Mouse (Mus musculus) gastrocnemius, postnatal 36 days (tissue): ENCODE data around the gene Krt87. TPM values are rescaled to one million over a fixed set of nuclear protein-coding genes. Genes with fewer than 3 reads are reported as not detected.
A peak's percentile ranks its signal among the peaks of the same experiment; 100 is the strongest.

Source experiments
- DNase-seq, 2 experiments: peaks; one replicate each; pipeline ENCODE4 v3.0.0; 2022
- intact Hi-C: fragments of 180-260 bp; cut with DNase I; formaldehyde crosslinking; loops from one replicate; pipeline ENCODE4 v1.15.1; 2025
- total RNA-seq, 2 experiments: library from RNA; stranded (reverse); gene quantifications; 2 replicates each; pipeline ENCODE4 v1.2.3; 2021

Krt87 gene
- total RNA-seq, 2 experiments from 2014 or later, result not detected

- intact Hi-C loops, result no loop called here
- DNase-seq, result no peak
These were observed 17.7 kb downstream of the Krt87 start for GRCm38 (mm10) chr15:101420903-101421302.

DNA sequence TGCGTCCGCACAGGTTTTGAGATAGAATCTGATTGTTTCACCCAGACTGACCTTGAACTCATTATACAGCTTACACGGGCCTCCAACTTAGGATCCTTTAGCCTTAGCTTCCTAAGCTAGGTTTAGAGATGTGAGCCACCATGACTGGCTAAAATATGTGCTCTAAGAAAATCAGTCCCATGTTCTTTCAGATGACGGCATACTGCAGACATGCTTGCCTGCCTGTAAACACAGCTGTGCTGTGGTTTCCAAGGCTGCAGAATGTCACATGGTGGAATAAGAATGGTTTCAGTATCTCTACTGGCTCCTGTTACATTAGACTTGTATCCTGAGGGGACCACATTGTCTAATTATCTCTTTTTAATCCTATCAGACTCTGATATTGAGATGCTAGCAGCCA lies 19.7 kb downstream of the Krt87 start:
- intact Hi-C loops, result no loop called here
- no peak for DNase-seq

- no peak for DNase-seq
- intact Hi-C loops, result no loop called here
These were observed 23.6 kb downstream of the Krt87 start for GRCm38 (mm10) chr15:101414807-101415565.

DNA sequence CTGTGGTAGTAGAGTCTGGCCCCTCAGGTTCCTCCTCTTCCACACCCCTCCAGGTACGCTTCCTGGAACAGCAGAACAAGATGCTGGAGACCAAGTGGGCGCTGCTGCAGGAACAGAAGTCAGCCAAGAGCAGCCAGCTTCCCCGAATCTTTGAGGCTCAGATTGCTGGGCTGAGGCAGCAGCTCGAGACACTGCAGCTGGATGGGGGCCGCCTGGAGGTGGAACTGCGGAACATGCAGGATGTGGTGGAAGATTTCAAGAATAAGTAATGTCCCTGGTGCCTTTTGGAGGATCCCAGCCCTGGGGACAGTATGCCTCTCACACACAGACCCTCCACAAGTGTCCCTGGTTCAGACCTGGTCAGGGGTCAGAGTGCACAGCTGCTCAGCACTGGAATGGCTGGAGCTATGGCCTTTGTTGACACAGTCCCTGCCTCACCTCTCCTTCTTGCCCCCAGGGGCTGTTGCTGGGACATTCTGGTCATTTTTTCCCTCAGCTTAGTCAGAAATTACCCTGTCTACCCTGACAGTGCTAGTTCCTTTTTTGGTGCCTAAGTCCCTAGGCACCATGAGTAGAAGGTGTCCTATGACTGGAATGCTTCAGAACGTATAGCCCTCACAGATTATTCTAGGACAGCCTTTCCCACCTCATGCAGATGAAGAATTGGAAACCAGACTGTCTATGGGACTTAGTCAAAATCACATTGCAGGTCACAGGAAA lies 24.5 kb downstream of the Krt87 start:
- intact Hi-C loops, result no loop called here
- DNase-seq, result no peak

DNA sequence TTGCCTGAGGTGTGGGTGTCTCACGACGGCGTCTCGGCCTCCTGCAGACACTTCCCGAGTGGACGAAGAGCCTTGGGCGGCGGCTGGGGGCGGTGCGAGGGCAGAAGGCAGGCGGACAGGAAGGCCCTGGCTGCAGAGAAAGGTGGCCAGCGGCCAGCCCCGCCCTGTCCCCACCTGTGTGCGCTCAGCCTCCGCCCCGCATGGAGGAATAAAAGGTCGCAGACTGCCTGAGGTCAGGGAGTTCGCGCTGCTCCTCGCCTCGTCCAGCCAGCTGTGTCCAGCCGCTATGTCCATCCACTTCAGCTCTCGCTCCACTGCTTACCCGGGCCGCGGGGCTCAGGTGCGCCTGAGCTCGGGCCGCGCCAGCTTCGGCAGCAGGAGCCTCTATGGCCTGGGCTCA lies 26.4 kb downstream of the Krt87 start:
- no peak for DNase-seq
- intact Hi-C loops, result no loop called here

DNA sequence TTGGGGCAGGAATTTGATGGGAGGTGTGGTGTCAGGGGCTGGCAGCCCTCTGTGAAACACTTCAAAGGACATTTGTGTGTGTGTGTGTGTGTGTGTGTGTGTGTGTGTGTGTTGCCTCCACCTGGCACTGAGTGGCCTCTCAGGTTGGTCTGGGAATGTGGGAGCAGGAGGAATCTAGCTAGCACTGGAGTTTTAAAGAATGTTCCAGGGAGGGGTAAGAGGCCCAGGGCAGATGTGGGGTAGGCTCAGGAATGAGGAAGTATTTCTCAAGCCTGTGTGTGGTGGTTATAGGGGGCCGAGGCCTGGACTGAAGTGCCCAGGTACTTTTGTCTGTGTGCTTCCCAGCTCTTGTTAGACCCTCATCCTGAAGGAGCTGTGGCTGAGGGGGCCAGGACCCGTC lies 27.8 kb downstream of the Krt87 start, which contains the start of gene Krt7:
Gene Krt7, plus strand, starts transcription at position 269 of the 400 bp plus-strand sequence.
- DNase-seq, result no peak
- intact Hi-C loops, result no loop called here

GRCm38 (mm10) chr15:101398269-101398668 lies 40.3 kb downstream of the Krt87 start:
- no peak for DNase-seq
- intact Hi-C loops, result no loop called here

DNA sequence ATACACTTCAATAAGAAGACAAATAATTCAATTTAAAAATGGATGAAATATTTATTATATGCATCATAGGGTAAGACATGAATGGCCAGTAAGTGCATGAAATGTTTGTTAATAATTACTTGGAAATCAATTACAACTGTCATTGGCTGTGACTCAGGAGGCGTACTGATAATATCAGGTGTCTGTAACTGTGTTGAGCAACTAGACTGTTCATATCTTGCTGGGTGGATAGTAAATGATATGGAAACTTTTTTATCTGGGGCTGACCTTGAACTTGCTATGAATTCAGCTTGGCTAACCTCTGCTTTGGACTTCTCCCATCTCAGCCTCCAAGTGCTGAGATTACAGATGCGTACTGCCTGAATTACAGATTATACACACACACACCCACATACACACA lies 40.9 kb downstream of the Krt87 start:
- intact Hi-C loops, result no loop called here

GRCm38 (mm10) chr15:101396921-101397320 lies 41.7 kb downstream of the Krt87 start:
- intact Hi-C loops, result no loop called here
- DNase-seq, result no peak

More for the DNA sequence above, 40.9 kb downstream of the Krt87 start:
- DNase-seq, result no peak

- intact Hi-C loops, result no loop called here
- no peak for DNase-seq
These were observed 42.1 kb downstream of the Krt87 start for GRCm38 (mm10) chr15:101396466-101396865.

GRCm38 (mm10) chr15:101394908-101395307 lies 43.7 kb downstream of the Krt87 start:
- DNase-seq, result no peak
- intact Hi-C loops, result no loop called here

DNA sequence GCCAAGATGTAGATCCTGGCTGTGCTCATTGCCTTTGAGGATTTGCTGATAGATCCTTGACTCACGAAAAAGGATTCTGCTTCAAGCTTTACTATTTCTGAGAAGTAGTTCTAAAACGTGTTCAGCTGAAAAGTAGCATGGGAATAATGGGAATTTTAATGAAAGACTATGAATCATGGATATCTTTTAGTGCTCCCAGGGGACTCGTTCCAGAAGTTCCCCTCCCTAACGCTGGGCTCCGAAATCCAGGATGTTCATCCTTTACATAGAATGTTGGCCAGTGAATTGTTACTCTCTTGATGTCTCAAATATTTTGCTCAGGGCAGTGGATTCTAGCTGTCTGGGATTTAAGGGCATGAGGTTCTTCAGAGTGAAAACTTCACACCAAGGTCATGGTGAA lies 46.4 kb downstream of the Krt87 start:
- no peak for DNase-seq
- intact Hi-C loops, result no loop called here

DNA sequence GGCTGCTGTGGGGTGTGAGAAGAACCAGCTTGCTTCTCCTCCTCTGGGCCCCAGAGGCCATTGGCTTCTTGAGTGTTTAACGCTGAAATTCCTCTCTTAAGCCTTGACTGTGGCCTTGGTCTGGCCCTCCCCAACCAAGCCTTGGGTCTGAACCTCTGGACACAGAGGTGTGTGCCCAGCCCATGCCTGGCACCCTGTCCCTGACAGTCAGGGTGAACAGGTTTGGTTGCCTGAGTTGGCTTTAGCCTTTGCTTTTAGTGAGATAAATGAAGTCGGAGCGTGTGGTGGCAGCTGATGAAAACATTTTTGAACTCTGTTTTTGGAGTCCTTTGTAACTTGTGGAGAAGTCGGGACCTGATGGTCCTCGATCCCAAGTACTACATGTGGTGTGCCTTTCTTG lies 48.4 kb downstream of the Krt87 start:
- intact Hi-C loops, result no loop called here

GRCm38 (mm10) chr15:101388034-101388541 lies 50.5 kb downstream of the Krt87 start:
- peak in 1 of 2 experiments; percentile 21 for DNase-seq
- intact Hi-C loops, result no loop called here

More for the DNA sequence above, 48.4 kb downstream of the Krt87 start:
- DNase-seq, result no peak

GRCm38 (mm10) chr15:101387176-101387575 lies 51.4 kb downstream of the Krt87 start:
- peak in 1 of 2 experiments; percentile 17 for DNase-seq
- intact Hi-C loops, result loop anchor here (2.0 kb wide), 1 partner anchor 46 kb away; no protein-coding TSS in a partner anchor

DNA sequence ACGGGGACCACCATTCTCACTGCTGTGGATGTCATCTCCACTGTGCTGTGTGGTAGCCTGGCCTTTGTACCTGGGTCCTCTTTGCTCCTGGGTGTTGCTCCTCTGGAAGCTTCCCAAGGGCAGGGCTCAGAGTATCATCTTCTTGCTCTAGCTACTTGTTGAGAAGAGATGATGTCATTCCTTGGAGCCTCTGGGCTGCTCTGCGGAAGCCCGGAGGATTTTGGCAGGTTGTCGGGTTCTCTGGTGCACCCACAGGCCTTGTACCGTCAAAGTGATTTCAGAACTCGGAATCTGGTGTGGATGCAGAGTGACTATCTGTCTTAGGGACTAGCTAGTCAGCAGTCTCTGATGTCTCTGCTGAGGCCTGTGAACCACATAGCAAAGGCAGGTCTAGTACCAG lies 53.5 kb downstream of the Krt87 start:
- peak; percentile 45 to 51 for DNase-seq
- intact Hi-C loops, result no loop called here

DNA sequence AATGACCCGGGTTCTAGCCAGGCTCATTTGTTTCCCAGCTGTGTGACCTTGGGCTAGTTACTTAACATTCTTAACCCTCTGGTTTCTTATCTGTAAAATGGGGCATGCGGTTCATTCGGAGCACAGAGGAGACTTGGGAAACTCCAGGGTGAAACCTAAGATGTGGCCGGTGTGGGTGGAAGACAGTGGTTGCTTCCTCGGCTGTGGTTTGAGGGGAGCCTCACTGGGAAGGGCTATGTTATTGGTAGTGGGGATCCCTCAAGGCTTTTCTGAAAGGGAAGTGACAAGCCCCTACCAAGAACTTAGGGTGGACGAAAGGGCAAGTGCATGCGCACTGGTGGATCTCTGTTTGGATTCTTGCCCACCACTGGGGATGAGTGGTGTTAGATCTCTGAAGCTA lies 54.0 kb downstream of the Krt87 start:
- intact Hi-C loops, result no loop called here

GRCm38 (mm10) chr15:101382811-101383210 lies 55.8 kb downstream of the Krt87 start:
- peak; percentile 75 to 76 for DNase-seq
- intact Hi-C loops, result no loop called here

More for the DNA sequence above, 54.0 kb downstream of the Krt87 start:
- DNase-seq, result no peak

DNA sequence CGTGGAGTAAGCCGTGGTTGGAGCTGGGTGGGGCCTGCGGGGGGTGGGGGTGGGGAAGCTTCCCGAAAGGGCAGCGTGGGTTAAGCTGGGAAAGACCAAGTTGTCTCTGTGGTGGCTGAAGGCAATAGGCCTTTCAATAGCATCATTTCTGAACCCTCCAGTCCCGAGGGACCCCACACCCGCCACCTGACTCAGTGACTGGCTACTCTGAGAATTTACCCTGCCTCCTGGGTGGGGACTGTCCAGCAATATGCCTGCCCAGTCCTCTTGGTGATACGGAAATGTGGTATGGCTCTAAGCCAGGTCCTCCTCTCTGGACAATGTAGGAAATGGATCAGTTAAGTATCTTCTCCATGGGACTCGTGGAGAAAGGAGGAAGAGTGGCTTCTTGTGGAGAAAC lies 56.8 kb downstream of the Krt87 start:
- peak; percentile 19 to 58 for DNase-seq
- intact Hi-C loops, result no loop called here
